Mouse (Mus musculus) testis, adult 2 months (tissue): ENCODE results near the gene Nt5c. TPM values are rescaled to one million over a fixed set of nuclear protein-coding genes. Genes with fewer than 3 reads are reported as not detected.

Experiments
- H3K27ac ChIP-seq: fragments of 200-500 bp; 2 replicates; pipeline ENCODE4 v1.5.1; 2012; ENCODE audit warnings: low read depth, low read length; ENCODE audit not compliant: control insufficient read depth, insufficient read depth
- H3K27me3 ChIP-seq: fragments of 200-500 bp; 2 replicates; pipeline ENCODE4 v1.6.1; 2012; ENCODE audit warnings: mild to moderate bottlenecking, low read length, moderate library complexity; ENCODE audit not compliant: control insufficient read depth, insufficient read depth
- H3K36me3 ChIP-seq: fragments of 200-500 bp; 2 replicates; pipeline ENCODE4 v1.6.1; 2012; ENCODE audit warnings: mild to moderate bottlenecking, low read length; ENCODE audit not compliant: control insufficient read depth, insufficient read depth
- H3K4me1 ChIP-seq: fragments of 200-500 bp; 2 replicates; pipeline ENCODE4 v1.6.1; 2012; ENCODE audit warnings: low read length; ENCODE audit not compliant: control insufficient read depth, insufficient read depth
- H3K4me3 ChIP-seq: fragments of 200-500 bp; 2 replicates; pipeline ENCODE4 v1.5.1; 2012; ENCODE audit warnings: low read depth, mild to moderate bottlenecking, low read length, moderate library complexity, mixed read lengths; ENCODE audit not compliant: control insufficient read depth
- CTCF ChIP-seq: fragments of 200-500 bp; IDR thresholded peaks from 2 replicates; pipeline ENCODE4 v1.5.1; 2012; ENCODE audit warnings: low read depth, mild to moderate bottlenecking, inconsistent platforms, low read length, moderate library complexity; ENCODE audit not compliant: control insufficient read depth, insufficient read depth, insufficient replicate concordance
- POLR2A ChIP-seq: fragments of 200-500 bp; IDR thresholded peaks from 2 replicates; pipeline ENCODE4 v1.6.1; 2012; ENCODE audit warnings: low read depth, mild to moderate bottlenecking, inconsistent platforms, low read length, moderate library complexity; ENCODE audit not compliant: control insufficient read depth
- polyA plus RNA-seq: library from polyadenylated mRNA; depleted of rRNA; stranded (reverse); fragments of >200 nt; gene quantifications from 2 replicates; pipeline ENCODE4 v1.2.3, GENCODE M21; 2012

Nt5c gene
- polyA plus RNA-seq, 1 experiment = 34.0 TPM

DNA sequence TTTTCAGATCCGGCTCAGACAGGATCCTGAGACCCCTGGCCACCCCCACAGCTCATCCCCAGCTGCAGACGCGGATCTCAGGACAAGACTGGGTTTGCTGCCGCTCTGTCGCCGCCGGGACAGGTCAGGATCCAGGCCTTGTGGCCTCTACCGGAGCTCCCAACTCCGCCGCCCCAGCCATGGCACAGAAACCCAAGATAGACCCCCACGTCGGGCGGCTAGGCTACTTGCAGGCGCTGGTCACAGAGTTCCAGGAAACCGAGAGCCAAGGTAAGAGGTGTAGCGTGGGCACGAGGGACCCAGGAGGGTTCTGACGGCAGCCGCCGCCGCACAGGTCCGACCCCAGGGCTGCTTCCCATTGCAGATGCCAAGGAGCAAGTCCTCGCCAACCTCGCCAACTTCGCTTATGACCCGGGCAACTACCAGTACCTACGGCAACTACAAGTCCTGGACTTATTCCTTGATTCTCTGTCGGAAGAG lies 15.9 kb downstream of the Nt5c start:
- Histone ChIP-seq H3K27ac (peak overlapping the region; percentile 67), H3K36me3 (no peaks in the 10 kb centered on the region), H3K4me3 (peak overlapping the region; percentile 92), H3K27me3 (no peaks in the 10 kb centered on the region), H3K4me1 (peaks cover 16% of the 10 kb centered on the region)
- TF ChIP-seq POLR2A (no peak), CTCF (no peak)

DNA sequence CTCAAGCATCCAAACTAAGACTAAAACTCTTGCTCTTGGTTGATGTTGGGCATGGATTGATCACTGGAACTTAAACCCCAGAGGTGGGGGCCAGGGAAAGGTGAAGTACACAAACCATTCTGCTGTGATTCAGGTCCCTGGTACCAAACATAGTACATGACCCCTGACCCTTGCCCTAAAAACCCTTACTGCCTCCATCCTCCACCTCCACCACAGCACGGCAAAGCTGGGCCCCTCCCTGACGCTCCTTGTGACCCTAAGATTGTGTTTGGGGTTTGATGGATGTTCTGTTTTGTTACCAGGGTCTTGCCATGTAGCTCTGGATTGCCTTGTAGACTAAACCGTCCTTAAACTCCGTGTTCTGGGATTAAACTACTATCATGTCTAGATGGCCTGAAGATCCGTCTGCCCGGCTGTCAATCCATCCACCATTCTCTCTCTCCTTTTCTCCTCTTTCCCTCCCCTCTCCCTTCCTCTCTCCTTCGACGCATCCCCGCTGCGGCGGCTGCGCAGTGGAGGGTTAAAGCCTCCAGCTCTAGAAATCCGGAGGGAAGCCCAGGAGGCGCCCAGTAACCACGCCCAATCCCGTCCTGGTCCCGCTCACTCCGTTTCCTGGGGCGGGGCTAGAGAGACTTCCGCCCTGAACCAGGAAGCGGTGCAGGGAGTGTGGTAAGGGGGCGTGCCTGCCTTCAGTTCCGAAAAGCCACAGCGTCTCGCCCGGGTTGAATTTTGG lies 16.5 kb downstream of the Nt5c start, which contains the start of gene Armc7:
Armc7 (plus strand) TSS at position 643 of the 733 bp plus-strand sequence.
- Histone ChIP-seq H3K4me3 (peak within 1 kb of the TSS; percentile 92), H3K4me1 (peaks cover 16% of the 10 kb centered on the region), H3K36me3 (no peaks in the 10 kb centered on the region), H3K27me3 (no peaks in the 10 kb centered on the region), H3K27ac (peak within 1 kb of the TSS; percentile 67)
- TF ChIP-seq POLR2A (peak; percentile 49), CTCF (no peak)

DNA sequence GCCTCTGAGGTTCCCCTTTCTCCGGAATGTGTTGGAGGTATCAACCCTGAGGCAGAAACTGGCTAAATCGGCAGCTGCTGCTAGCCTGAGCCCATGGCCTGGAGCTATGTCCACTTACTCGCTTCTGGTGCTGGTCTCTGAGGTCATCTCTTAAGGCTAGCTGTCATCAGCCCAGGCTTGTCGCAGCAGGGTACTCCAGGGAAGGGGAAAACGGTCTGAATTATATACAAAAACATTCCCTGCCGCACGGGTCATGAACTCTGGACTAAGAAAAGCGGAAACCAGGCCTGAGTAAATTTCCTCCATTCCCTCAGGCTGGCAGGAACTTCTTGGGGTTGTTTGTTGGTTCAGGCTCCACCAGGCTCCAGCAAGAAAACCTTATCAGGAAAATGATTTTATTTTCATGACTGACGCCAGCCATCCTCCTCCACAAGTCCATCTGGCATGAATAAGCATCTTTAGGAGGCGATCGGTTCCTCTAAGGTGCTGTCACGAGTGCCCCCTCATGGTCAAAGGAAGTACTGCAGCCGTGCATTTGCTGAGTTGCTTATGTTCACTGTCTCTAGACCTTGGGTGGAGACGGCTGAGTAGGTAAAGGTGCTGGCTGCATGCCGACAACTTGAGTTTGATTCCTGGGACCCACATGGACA lies 17.9 kb downstream of the Nt5c start:
- no peaks in the 10 kb centered on the region for H3K27me3 ChIP-seq
- H3K36me3 ChIP-seq = no peaks in the 10 kb centered on the region
- H3K4me3 ChIP-seq = no peak overlapping the region; the same call in 1 of the 2 replicates
- H3K4me1 ChIP-seq = peaks cover 24% of the 10 kb centered on the region
- H3K27ac ChIP-seq = peak overlapping the region; percentile 86
- TF ChIP-seq CTCF (peak; percentile 96), POLR2A (no peak)

DNA sequence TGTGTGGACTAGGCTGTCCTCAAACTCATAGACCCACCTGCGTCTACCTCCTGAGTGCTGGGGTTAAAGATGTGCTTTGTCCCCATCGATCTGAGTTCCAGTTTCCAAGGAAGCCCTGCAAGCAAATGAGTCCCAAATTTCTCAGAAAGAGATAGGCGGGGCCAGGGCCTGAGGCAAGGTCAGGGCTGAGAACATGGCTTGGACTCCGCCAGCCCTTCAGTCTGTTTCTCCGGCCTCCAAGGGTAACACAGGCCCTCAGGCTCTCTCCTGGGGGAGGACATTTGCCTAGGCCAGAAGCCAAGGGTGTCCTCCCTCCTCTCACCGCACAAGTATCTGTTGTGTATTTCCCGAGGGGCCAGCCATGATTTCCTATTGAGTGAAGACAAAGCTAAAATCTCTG lies 19.5 kb downstream of the Nt5c start:
- H3K4me1 ChIP-seq = peaks cover 24% of the 10 kb centered on the region
- H3K27ac ChIP-seq = peak overlapping the region; percentile 55
- H3K36me3 ChIP-seq = no peaks in the 10 kb centered on the region
- no peak overlapping the region for H3K4me3 ChIP-seq
- TF ChIP-seq CTCF = no peak
- 0 out of 2 replicates have a peak, but pooled peaks have one; percentile 17 for TF ChIP-seq POLR2A
- H3K27me3 ChIP-seq = no peaks in the 10 kb centered on the region

DNA sequence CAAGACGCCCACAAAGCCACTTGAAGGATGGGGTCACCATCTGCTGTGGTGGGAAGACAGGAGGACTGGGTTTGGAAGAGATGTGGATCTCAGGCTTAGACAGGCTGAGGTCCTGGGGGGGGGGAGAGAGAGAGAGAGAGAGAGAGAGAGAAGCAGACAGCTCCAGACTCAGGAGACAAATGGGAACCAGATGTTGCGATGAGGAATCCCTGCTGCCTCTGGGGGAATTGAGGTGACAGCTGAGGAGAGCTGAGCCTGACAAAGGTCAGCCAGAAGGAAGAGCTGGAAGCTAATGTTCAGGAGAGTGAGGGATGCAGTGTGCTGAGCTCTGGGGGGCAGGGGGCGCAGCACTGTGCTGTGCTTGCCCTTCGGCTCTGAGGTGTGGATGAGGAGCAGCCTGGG lies 24.4 kb downstream of the Nt5c start:
- H3K4me3 ChIP-seq = no peak overlapping the region
- no peaks in the 10 kb centered on the region for H3K36me3 ChIP-seq
- H3K4me1 ChIP-seq = peaks cover 7% of the 10 kb centered on the region
- no peak overlapping the region for H3K27ac ChIP-seq
- H3K27me3 ChIP-seq = no peaks in the 10 kb centered on the region
- TF ChIP-seq CTCF (no peak), POLR2A (no peak)

DNA sequence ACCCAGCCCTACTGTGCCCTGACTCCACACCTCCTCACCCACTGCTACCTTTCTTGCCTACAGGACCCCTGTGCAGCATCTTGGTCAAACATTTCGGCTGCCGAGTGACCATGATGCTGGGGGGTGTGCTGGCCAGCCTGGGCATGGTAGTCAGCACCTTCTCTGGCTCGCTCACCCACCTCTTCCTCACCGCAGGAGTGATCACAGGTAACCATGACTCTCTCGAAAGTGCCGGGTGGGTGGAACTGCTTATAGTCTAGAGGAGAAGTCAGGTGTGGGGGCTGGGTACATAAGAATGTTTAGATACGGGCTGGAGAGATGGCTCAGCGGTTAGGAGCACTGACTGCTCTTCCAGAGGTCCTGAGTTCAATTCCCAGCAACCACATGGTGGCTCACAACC lies 26.8 kb downstream of the Nt5c start:
- no peaks in the 10 kb centered on the region for H3K36me3 ChIP-seq
- no peak overlapping the region for H3K4me3 ChIP-seq
- no peaks in the 10 kb centered on the region for H3K27me3 ChIP-seq
- TF ChIP-seq CTCF = no peak
- TF ChIP-seq POLR2A = no peak
- no peak overlapping the region for H3K27ac ChIP-seq
- H3K4me1 ChIP-seq = peaks cover 7% of the 10 kb centered on the region

DNA sequence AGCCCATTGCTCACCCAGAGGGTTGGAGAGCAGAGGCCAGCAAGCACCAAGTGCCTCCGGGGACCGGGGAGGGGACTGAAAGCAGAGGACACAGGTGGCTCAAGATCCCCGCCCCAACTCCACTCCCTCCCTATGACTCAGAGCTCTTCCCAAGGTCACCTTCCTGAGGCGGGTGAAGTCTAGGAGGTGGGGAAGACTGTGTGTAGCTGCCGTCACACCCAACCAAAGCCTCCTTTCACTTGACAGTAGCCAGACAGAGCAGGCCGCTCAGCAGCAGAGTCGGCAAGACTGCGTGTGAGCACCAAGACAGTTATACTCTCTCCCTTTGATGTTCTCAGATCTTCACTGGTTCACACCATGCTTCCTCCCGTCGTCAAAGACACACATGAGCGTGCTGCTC lies 28.3 kb downstream of the Nt5c start:
- Histone ChIP-seq H3K4me3 (no peak overlapping the region), H3K4me1 (no peaks in the 10 kb centered on the region), H3K27ac (no peak overlapping the region), H3K27me3 (no peaks in the 10 kb centered on the region), H3K36me3 (no peaks in the 10 kb centered on the region)
- TF ChIP-seq POLR2A (no peak), CTCF (no peak)
